Mouse (Mus musculus) heart, postnatal 25 days (tissue): ENCODE measurements around the gene Tigd2. TPM values are rescaled to one million over a fixed set of nuclear protein-coding genes. Genes with fewer than 3 reads are reported as not detected.

Experiments used
- DNase-seq: peaks from one replicate; pipeline ENCODE4 v3.0.0; 2022; ENCODE audit warnings: low spot score
- intact Hi-C: fragments of 180-260 bp; cut with DNase I; formaldehyde crosslinking; loops from one replicate; pipeline ENCODE4 v1.15.1; 2025
- total RNA-seq, 2 experiments: library from RNA; stranded (reverse); gene quantifications; 2 replicates each; pipeline ENCODE4 v1.2.3; 2021

Gene Tigd2
- total RNA-seq, 2 experiments from 2014 or later: 12.0 to 12.4 TPM

DNA sequence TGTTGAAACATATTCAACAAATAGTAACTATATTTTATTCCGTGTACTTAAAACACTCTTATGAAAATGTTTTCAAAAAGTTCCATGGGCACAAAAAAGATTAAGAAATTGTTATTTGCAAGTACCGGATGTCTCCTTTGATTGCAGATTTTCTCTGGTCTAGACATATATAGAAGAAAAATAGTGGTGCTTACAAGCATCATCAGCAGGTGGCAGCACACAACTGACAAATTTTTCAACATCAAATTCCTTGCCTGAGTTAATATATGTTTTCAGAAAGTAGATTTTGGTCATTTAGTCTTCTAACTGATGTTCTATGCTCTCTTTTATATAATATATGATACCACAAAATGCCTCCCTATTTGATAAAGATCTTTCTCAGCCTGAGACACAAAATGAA lies 41.0 kb downstream of the Tigd2 start:
- intact Hi-C loops: loop anchor here (1.0 kb wide), 1 partner anchor 234 kb away; no protein-coding TSS in a partner anchor
- no peak for DNase-seq

DNA sequence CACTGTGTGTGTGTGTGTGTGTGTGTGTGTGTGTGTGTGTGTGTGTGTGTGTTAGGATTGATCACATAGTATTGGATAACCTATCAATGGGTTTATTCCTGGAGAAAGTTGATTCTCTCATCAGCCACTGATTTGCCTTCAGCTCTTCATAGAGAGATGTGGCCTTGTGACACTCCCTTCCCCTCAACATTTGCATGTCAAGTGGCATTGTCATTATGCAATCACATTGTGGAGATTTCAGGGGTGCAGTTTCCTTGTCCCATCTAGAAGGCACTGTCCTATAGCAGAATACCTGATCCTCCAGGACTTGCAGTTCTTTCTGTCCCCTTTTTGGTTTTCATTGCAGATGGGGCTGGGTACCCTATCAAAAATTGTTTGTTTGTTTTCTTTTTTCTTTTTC lies 41.9 kb downstream of the Tigd2 start:
- intact Hi-C loops: no loop called here
- DNase-seq: no peak

DNA sequence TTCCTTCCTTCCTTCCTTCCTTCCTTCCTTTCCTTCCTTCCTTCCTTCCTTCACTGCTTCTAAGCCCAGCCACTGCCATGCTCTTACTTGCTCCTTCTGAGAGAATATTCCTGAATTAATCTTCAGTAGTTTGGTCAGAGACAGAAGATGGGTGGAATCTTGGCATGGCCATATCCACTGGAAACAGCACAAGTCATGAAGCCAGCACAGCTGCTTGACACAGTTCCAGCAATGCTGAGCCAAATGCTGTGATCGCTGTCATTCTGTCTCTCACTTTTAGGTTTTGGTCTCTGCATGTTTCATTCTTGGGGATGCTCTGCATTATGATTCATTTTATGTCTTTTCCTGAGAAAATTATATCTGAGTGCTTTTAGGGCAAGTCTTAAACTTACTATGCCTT lies 47.2 kb downstream of the Tigd2 start:
- intact Hi-C loops: no loop called here
- peak; percentile 13 for DNase-seq

Other genes with a start within 250 kb of the Tigd2 start
- gene Fam13a, start 184.3 kb upstream of the Tigd2 start, total RNA-seq: 10 to 100 TPM; 21.2 to 27.4 TPM
- under 1 TPM; 0.36 to 0.44 TPM for gene Gprin3, start 217.4 kb downstream of the Tigd2 start, total RNA-seq